Mouse (Mus musculus) embryonic facial prominence, embryonic 15.5 days (tissue): Measurements from ENCODE around the gene Olfr874. TPM values are rescaled to one million over a fixed set of nuclear protein-coding genes. Genes with fewer than 3 reads are reported as not detected.

ENCODE experiments used
- ATAC-seq: fragments of 200-750 bp; cut with Nextera tagmentation; 2 replicates; pipeline ENCODE4 v1.8.0; 2017; ENCODE audit warnings: low read depth, moderate TSS enrichment; ENCODE audit not compliant: insufficient number of reproducible peaks, low FRiP score, low TSS enrichment
- H3K27ac ChIP-seq: fragments of 300-500 bp; sonication (generic); replicated peaks from 2 replicates; pipeline ENCODE4 v1.5.1; 2015; ENCODE audit warnings: mild to moderate bottlenecking, inconsistent platforms
- H3K27me3 ChIP-seq: fragments of 300-500 bp; sonication (generic); 2 replicates; pipeline ENCODE4 v1.6.1; 2015; ENCODE audit warnings: inconsistent platforms
- H3K36me3 ChIP-seq: fragments of 300-500 bp; sonication (generic); 2 replicates; pipeline ENCODE4 v1.6.1; 2015; ENCODE audit warnings: mild to moderate bottlenecking, inconsistent platforms
- H3K4me1 ChIP-seq: fragments of 300-500 bp; sonication (generic); 2 replicates; pipeline ENCODE4 v1.6.1; 2015; ENCODE audit warnings: inconsistent platforms
- H3K4me2 ChIP-seq: fragments of 300-500 bp; sonication (generic); replicated peaks from 2 replicates; pipeline ENCODE4 v1.6.1; 2015; ENCODE audit warnings: mild to moderate bottlenecking, inconsistent platforms
- H3K4me3 ChIP-seq: fragments of 300-500 bp; sonication (generic); replicated peaks from 2 replicates; pipeline ENCODE4 v1.5.1; 2015; ENCODE audit warnings: mild to moderate bottlenecking, inconsistent platforms
- H3K9ac ChIP-seq: fragments of 300-500 bp; sonication (generic); 2 replicates; pipeline ENCODE4 v1.6.1; 2015; ENCODE audit warnings: inconsistent platforms
- H3K9me3 ChIP-seq: fragments of 300-500 bp; sonication (generic); replicated peaks from 2 replicates; pipeline ENCODE4 v1.6.1; 2016; ENCODE audit warnings: inconsistent platforms
- WGBS: fragments of 180-500 bp; shearing (Covaris S2); methylation state at CpG from one replicate; pipeline ENCODE4 v1.1.7; 2015; 5-methylcytosine and 5-hydroxymethylcytosine counted together
- polyA plus RNA-seq: library from polyadenylated mRNA; unstranded; fragments of >200 nt; fragmentation: Nextera tagmentation; extraction: Ambion mirVana; gene quantifications from 2 replicates; pipeline ENCODE4 v1.2.1, GENCODE M21; 2015

The Olfr874 gene
- 0.48 TPM in 1 of 2 replicates, not detected in the other for polyA plus RNA-seq

DNA sequence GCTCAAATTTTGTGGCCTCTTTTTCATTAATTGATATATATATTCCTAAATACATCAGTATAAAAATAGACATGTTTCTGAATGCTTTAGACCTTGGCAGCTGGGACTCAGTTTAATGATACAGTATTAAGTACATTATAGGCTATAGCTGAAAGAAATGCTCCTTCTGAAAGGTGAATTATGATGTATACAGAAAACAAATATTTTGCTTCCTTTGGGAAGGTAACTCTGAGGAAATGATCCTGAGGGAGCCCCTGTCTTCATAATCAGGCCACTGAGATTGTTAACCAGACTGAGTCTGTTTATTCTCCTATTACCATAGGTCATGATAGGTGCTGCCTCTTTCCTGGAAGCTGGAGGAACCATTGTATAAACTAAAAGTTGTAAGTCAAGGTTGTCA, at the start of gene Olfr874:
Gene Olfr874, plus strand, starts transcription at position 301 of the 400 bp plus-strand sequence.
- Histone ChIP-seq H3K4me2 (no peak within 1 kb of the TSS), H3K27me3 (no peaks in the 10 kb centered on the region), H3K4me3 (no peak within 1 kb of the TSS), H3K27ac (no peak within 1 kb of the TSS), H3K9me3 (no peaks in the 10 kb centered on the region), H3K4me1 (no peaks in the 10 kb centered on the region), H3K36me3 (no peaks in the 10 kb centered on the region), H3K9ac (no peak within 1 kb of the TSS)
- no peak for ATAC-seq

DNA sequence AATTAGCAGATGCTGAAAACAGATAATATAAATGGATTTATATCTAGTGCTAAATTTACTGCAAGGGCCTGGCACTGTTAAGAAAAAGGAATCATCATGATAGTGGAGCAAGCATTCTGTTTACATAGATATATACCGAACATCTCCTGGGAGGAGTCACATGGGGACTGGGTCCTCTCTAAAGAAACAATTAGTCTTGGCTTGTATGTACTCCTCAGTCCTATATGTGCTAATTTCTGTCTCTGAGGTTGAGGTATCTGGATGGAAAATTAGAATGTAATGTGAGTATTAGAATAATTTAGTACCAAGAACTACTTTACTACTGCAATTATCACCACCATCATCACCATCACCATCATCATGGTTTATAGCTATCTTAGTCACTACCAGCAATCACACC, 28.8 kb upstream of the Olfr874 start, which contains the start of gene Olfr160:
Gene Olfr160, minus strand, starts transcription at position 101 of the 400 bp plus-strand sequence.
- no peak within 1 kb of the TSS for H3K9ac ChIP-seq
- 89% methylated on average over 1 of the region's 1 CpGs for WGBS
- ATAC-seq = no peak

DNA sequence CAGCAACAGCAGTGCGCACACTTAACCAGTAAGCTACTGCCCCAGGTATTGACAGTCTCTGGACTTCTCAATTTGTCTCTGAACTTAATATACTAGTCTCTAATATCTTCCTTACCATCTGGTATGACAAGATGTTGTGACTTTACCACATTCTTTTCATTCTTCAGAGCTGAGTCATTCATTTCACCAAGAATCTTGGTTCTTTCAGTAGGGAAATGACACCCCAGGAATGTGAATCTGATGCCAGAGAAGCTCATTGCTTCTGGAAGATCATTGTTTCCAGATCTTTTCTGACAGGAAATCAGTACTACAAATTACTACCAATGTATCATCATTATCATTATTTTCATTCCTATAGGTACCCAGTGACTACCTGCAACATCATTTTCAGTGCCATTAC, 10.6 kb upstream of the Olfr874 start:
- Histone ChIP-seq H3K9me3 (no peaks in the 10 kb centered on the region), H3K27me3 (no peaks in the 10 kb centered on the region), H3K4me1 (no peaks in the 10 kb centered on the region), H3K27ac (no peak overlapping the region), H3K9ac (no peak overlapping the region), H3K4me2 (no peak overlapping the region), H3K4me3 (no peak overlapping the region), H3K36me3 (no peaks in the 10 kb centered on the region)
- no peak for ATAC-seq
- 91% methylated on average over 1 of the region's 1 CpGs for WGBS

More for the DNA sequence above, 28.8 kb upstream of the Olfr874 start, which contains the start of gene Olfr160:
- Histone ChIP-seq H3K27ac (no peak within 1 kb of the TSS), H3K4me3 (no peak within 1 kb of the TSS), H3K9me3 (no peaks in the 10 kb centered on the region), H3K27me3 (no peaks in the 10 kb centered on the region), H3K4me1 (no peaks in the 10 kb centered on the region), H3K4me2 (no peak within 1 kb of the TSS), H3K36me3 (no peaks in the 10 kb centered on the region)

DNA sequence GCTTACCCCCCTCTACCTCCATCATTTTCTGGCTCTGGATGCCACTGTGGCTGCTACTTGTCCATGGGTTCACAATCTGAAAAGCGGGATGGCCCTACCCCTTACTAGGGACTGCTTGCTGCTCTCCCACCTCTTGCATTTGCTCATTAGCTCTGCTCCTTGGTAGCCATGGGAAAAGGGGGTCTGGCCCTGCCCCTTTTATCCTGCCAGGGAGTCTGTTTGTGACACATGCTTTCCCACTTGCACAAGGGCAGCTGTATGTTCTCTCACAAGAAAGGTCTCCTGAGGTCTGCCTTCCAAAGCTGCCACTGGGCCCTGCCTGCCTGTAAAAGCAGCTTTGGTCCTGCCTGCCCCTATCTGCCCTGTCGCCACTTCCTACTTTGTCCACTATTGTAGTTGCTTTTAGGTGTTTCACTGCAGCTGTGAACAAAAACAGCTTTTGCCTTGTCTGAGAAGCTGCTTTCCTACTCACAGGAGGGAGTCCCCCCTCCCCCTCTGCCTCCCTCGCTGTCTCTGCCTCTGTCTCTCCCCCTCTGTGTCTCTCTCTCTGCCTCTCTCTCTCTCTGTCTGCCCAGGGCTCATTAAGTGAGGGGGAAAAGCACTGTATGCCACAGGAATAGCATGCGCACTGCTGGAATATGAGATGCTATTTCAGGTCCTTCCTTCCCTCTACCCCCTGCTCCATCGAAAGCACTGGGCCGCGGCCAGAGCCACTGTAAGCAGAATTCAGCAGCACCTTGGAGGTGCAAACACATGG, 5.6 kb downstream of the Olfr874 start:
- H3K27me3 ChIP-seq = no peaks in the 10 kb centered on the region
- no peak overlapping the region for H3K9ac ChIP-seq
- no peak for ATAC-seq
- no peaks in the 10 kb centered on the region for H3K36me3 ChIP-seq
- H3K27ac ChIP-seq = no peak overlapping the region
- H3K9me3 ChIP-seq = no peaks in the 10 kb centered on the region
- 39% methylated on average over 7 of the region's 7 CpGs for WGBS
- H3K4me1 ChIP-seq = 0 out of 2 replicates have a peak, but pooled peaks cover 5% of the 10 kb centered on the region
- H3K4me3 ChIP-seq = no peak overlapping the region
- H3K4me2 ChIP-seq = no peak overlapping the region

DNA sequence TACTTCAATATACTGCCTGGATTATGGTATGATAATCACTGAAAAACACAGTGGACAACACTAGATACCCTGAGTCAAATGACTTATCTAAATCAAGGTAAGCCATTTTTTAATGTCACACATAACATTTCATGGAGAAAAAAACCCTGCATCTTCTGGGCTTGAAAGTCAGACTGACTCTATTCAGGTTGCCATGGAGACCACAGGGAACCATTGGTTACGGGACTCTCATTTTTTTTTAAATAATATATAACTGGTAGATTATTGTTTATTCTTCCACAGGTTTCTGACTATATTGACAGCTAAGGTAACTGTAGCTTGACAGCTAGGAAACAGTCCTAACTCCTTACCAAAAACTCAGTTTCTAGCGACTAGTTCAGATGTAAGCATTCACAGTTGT, 6.6 kb downstream of the Olfr874 start:
- no peaks in the 10 kb centered on the region for H3K27me3 ChIP-seq
- 0 out of 2 replicates have a peak, but pooled peaks cover 5% of the 10 kb centered on the region for H3K4me1 ChIP-seq
- WGBS = 70% methylated on average over 2 of the region's 2 CpGs
- no peaks in the 10 kb centered on the region for H3K36me3 ChIP-seq
- no peak for ATAC-seq
- no peak overlapping the region for H3K4me3 ChIP-seq
- H3K9ac ChIP-seq = no peak overlapping the region
- H3K4me2 ChIP-seq = no peak overlapping the region
- H3K27ac ChIP-seq = no peak overlapping the region
- no peaks in the 10 kb centered on the region for H3K9me3 ChIP-seq

DNA sequence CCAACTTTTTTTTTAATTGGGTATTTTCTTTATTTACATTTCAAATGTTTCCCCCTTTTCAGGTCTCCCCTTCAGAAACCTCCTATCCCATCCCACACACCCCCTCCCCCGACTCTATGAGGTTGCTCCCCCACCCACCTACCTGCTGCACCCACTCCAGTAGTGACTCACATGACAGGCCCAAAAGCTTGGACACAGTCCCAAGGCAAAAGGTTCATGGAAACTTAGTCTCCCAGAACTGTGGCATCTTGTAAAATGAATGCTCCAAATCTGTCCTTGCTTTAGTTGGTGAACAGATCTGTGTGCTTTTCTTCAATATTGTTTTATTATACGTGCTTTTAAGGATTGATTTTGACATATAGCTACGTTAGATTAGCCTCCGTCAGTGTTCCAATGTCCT, 7.1 kb downstream of the Olfr874 start:
- Histone ChIP-seq H3K9ac (no peak overlapping the region), H3K4me2 (no peak overlapping the region), H3K27ac (no peak overlapping the region), H3K4me1 (0 out of 2 replicates have a peak, but pooled peaks cover 5% of the 10 kb centered on the region), H3K36me3 (no peaks in the 10 kb centered on the region), H3K4me3 (no peak overlapping the region), H3K27me3 (no peaks in the 10 kb centered on the region), H3K9me3 (no peaks in the 10 kb centered on the region)
- no peak for ATAC-seq
- 68% methylated on average over 4 of the region's 4 CpGs for WGBS

DNA sequence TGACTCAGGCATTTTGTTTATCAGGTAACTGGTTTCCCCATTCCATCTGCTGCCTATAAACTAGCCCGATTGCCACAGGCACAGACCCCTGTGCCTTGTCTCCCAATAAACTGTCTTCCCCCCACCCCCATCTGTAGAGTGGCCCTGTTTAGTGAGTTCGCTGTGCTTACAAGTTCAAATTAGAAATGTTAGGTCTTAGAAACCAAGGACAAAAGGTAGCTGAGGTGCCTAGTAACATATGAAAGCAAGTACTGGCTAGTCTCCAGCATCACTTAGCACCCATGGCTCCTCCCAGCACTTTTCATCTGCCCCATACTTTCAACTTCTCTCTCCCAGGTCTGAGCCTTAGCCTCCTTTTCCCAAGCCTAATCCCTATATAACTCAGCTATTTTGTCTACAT, 16.8 kb downstream of the Olfr874 start:
- 75% methylated on average over 2 of the region's 2 CpGs for WGBS
- Histone ChIP-seq H3K27me3 (no peaks in the 10 kb centered on the region), H3K4me1 (no peaks in the 10 kb centered on the region), H3K9me3 (no peaks in the 10 kb centered on the region), H3K9ac (no peak overlapping the region), H3K4me3 (no peak overlapping the region), H3K36me3 (no peaks in the 10 kb centered on the region), H3K27ac (no peak overlapping the region), H3K4me2 (no peak overlapping the region)
- ATAC-seq = no peak

DNA sequence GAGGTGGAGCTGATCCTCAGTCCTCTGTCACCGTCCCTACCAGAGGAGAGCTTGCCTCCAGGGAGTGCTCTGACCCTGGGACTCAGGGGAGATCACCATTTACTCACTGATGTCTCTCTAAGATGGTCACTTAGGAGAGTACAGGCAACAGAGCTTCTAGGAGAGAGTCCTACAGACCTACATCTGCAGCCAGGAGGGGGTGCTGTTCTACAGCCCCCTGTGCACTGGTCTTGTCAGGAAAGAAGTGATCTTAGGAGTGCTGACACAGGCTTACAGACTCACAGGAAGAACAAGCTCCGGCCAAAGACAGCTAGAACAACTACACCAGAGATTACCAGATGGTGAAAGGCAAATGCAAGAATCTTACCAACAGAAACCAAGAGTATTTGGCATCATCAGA, 17.6 kb downstream of the Olfr874 start:
- H3K4me2 ChIP-seq = no peak overlapping the region
- no peaks in the 10 kb centered on the region for H3K27me3 ChIP-seq
- no peak for ATAC-seq
- H3K4me1 ChIP-seq = no peaks in the 10 kb centered on the region
- H3K9ac ChIP-seq = no peak overlapping the region
- H3K27ac ChIP-seq = no peak overlapping the region
- 58% methylated on average over 2 of the region's 2 CpGs for WGBS
- H3K36me3 ChIP-seq = no peaks in the 10 kb centered on the region
- H3K9me3 ChIP-seq = no peaks in the 10 kb centered on the region
- no peak overlapping the region for H3K4me3 ChIP-seq

DNA sequence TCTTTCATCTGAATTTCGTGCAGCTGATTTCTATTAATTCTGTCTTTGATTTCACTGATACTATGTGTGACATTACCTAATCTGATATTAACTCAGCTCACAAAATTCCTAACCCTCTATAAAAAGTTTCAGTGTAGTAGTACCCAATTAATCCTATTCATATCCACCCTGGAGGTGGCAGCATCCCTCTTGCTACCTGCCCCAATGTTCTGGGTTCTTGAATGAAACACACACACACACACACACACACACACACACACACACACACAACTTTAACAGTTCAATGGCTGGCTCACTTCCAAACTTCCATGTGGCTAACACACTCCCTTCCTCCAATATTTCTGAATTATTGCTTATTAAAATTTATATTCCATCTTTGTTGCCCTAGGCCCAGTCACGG, 25.8 kb downstream of the Olfr874 start:
- ATAC-seq = no peak
- H3K9me3 ChIP-seq = no peaks in the 10 kb centered on the region
- H3K27me3 ChIP-seq = no peaks in the 10 kb centered on the region
- H3K4me2 ChIP-seq = no peak overlapping the region
- H3K4me3 ChIP-seq = no peak overlapping the region
- no peak overlapping the region for H3K27ac ChIP-seq
- no peak overlapping the region for H3K9ac ChIP-seq
- WGBS = 63% methylated on average over 2 of the region's 2 CpGs
- no peaks in the 10 kb centered on the region for H3K36me3 ChIP-seq
- H3K4me1 ChIP-seq = no peaks in the 10 kb centered on the region

DNA sequence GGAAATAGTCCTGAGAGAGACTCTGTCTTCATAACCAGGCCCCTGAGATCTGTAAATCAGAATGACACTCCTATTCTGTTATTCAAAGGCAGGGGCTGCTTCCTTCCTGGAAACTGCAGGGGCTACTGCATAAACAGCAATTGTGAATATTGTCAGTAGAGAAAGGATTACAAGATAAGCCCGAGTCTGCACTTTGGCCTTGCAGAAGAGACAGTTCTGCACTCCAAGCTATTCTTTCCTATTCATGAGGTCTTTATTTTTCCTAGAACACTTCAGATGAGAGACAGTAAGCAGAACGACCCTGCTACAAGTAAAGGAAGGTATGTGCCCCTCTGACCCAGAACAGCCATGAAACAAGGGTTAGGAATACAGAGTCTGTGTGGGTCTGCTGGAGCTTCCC, 26.9 kb downstream of the Olfr874 start, which contains the start of gene Olfr875:
Gene Olfr875, plus strand, starts transcription at position 99 of the 400 bp plus-strand sequence.
- WGBS = 34% methylated on average over 2 of the region's 2 CpGs
- H3K4me3 ChIP-seq = no peak within 1 kb of the TSS
- H3K36me3 ChIP-seq = no peaks in the 10 kb centered on the region
- no peak within 1 kb of the TSS for H3K4me2 ChIP-seq
- no peaks in the 10 kb centered on the region for H3K4me1 ChIP-seq
- no peaks in the 10 kb centered on the region for H3K27me3 ChIP-seq
- H3K9ac ChIP-seq = no peak within 1 kb of the TSS
- ATAC-seq = no peak
- H3K27ac ChIP-seq = no peak within 1 kb of the TSS
- no peaks in the 10 kb centered on the region for H3K9me3 ChIP-seq

DNA sequence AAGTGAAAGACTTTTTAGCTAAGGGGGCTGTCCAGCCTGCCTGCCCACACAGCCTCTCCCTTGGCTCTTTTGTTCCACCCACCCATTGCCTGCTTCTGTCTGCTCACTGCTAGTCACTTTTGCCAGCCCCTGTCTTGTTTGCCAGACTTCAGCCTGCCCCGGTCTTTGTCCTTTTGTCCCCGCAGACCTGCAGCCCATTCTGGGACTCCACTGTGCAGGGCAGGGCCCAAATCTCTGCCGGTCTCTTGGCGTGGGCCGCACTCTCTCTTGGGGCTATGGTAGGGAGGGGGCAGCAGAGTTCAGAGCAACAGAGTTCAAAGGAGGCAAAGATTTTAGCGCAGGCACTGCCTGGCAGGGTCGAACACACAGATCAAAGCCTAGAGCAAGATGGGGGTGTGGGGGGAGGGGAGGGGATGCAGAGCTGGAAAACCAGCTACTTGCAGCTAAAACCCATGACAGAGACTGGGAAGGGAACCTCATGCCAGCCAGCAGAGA, 37.9 kb downstream of the Olfr874 start:
- Histone ChIP-seq H3K36me3 (no peaks in the 10 kb centered on the region), H3K4me2 (peak overlapping the region; percentile 47), H3K4me1 (peaks cover 6% of the 10 kb centered on the region), H3K4me3 (peak overlapping the region; percentile 24), H3K27me3 (no peaks in the 10 kb centered on the region), H3K9me3 (no peaks in the 10 kb centered on the region), H3K9ac (no peak overlapping the region), H3K27ac (no peak overlapping the region)
- WGBS = 3% methylated on average over 7 of the region's 7 CpGs
- ATAC-seq = peak; percentile 73; the same call in 1 of the 2 replicates
